Mouse (Mus musculus) CH12.LX (cell line): Measurements from ENCODE around the gene Nfat5. TPM values are rescaled to one million over a fixed set of nuclear protein-coding genes. Genes with fewer than 3 reads are reported as not detected.

Source experiments
- DNase-seq: peaks from one replicate; pipeline ENCODE4 v3.0.0-alpha.2; 2013; ENCODE audit errors: extremely low read depth
- H3K27ac ChIP-seq: 2 replicates; pipeline ENCODE4 v1.5.1; 2012; ENCODE audit warnings: low read depth, mild to moderate bottlenecking, control low read depth, moderate library complexity; ENCODE audit not compliant: insufficient read depth
- H3K27me3 ChIP-seq: replicated peaks from 2 replicates; pipeline ENCODE3; 2012; ENCODE audit warnings: inconsistent platforms
- H3K36me3 ChIP-seq, 2 experiments: replicated peaks in 1 of 2; 2 replicates each; pipeline versions ENCODE3 to v1.6.1; 2012; ENCODE audit warnings: inconsistent platforms in 1 of 2, low read length in 1 of 2, mild to moderate bottlenecking in 1 of 2, mixed read lengths in 1 of 2, moderate library complexity in 1 of 2; ENCODE audit not compliant: control insufficient read depth in 1 of 2, insufficient read depth in 1 of 2
- H3K4me1 ChIP-seq, 2 experiments: 2 replicates each; pipeline ENCODE4 v1.6.1; 2012; ENCODE audit warnings: inconsistent platforms in 1 of 2, moderate library complexity in 1 of 2; ENCODE audit not compliant: insufficient read depth in 2 of 2, control insufficient read depth in 1 of 2
- H3K4me2 ChIP-seq: 2 replicates; pipeline ENCODE4 v1.6.1; 2012; ENCODE audit warnings: low read depth, mild to moderate bottlenecking, control low read depth; ENCODE audit not compliant: poor library complexity, insufficient read depth, severe bottlenecking
- H3K4me3 ChIP-seq, 3 experiments: fragments of 150-350 bp in 1 of 3; sonication (generic) in 1 of 3; replicated peaks in 1 of 3; 2 replicates each; pipeline versions ENCODE3 to v1.5.1; 2011 to 2012; ENCODE audit warnings: low read depth in 2 of 3, low read length in 2 of 3, mild to moderate bottlenecking in 2 of 3, moderate library complexity in 2 of 3, control low read depth in 1 of 3, improper control_type of control experiment in 1 of 3, inconsistent platforms in 1 of 3, mixed read lengths in 1 of 3; ENCODE audit not compliant: poor library complexity in 1 of 3
- H3K79me2 ChIP-seq: replicated peaks from 2 replicates; pipeline ENCODE4 v1.6.1; 2012; ENCODE audit warnings: mild to moderate bottlenecking, moderate library complexity; ENCODE audit not compliant: control insufficient read depth, poor library complexity, insufficient read depth, severe bottlenecking; ENCODE audit errors: extremely low read depth
- H3K9ac ChIP-seq: 2 replicates; pipeline ENCODE4 v1.6.1; 2012; ENCODE audit warnings: low read depth, mild to moderate bottlenecking, control low read depth, moderate library complexity; ENCODE audit not compliant: insufficient read depth
- H3K9me3 ChIP-seq: replicated peaks from 2 replicates; pipeline ENCODE3; 2012; ENCODE audit warnings: low read length, inconsistent platforms, mixed read lengths
- CHD1 ChIP-seq: IDR thresholded peaks from 2 replicates; pipeline ENCODE4 v1.6.1; 2012; ENCODE audit warnings: low read depth, low read length, improper control_type of control experiment, inconsistent platforms
- CTCF ChIP-seq, 2 experiments: IDR thresholded peaks in 1 of 2; conservative IDR thresholded peaks in 1 of 2; 2 replicates each; pipeline ENCODE4 v1.5.1; 2011 to 2012; ENCODE audit warnings: low read depth in 2 of 2, low read length in 2 of 2, improper control_type of control experiment in 1 of 2, inconsistent platforms in 1 of 2, mild to moderate bottlenecking in 1 of 2, moderate library complexity in 1 of 2
- ETS1 ChIP-seq: conservative IDR thresholded peaks from 2 replicates; pipeline ENCODE4 v1.6.1; 2012; ENCODE audit warnings: low read depth, mild to moderate bottlenecking, inconsistent platforms, low read length, improper control_type of control experiment, moderate library complexity
- GABPA ChIP-seq: IDR thresholded peaks from 2 replicates; pipeline ENCODE4 v1.6.1; 2012; ENCODE audit warnings: low read depth, low read length, improper control_type of control experiment, inconsistent platforms; ENCODE audit not compliant: insufficient replicate concordance
- HCFC1 ChIP-seq: IDR thresholded peaks from 2 replicates; pipeline ENCODE4 v1.6.1; 2012; ENCODE audit warnings: low read depth, mild to moderate bottlenecking, inconsistent platforms, low read length, improper control_type of control experiment
- JUND ChIP-seq: conservative IDR thresholded peaks from 2 replicates; pipeline ENCODE4 v1.6.1; 2011; ENCODE audit warnings: low read depth, low read length, improper control_type of control experiment
- MAX ChIP-seq: IDR thresholded peaks from 2 replicates; pipeline ENCODE4 v1.6.1; 2011; ENCODE audit warnings: low read length, improper control_type of control experiment
- NELFE ChIP-seq: IDR thresholded peaks from 2 replicates; pipeline ENCODE4 v1.6.1; 2011; ENCODE audit warnings: low read depth, low read length, improper control_type of control experiment
- NRF1 ChIP-seq: IDR thresholded peaks from 2 replicates; pipeline ENCODE4 v1.6.1; 2014; ENCODE audit warnings: low read depth, mild to moderate bottlenecking, inconsistent platforms, low read length, improper control_type of control experiment, moderate library complexity
- POLR2A ChIP-seq: IDR thresholded peaks from 2 replicates; pipeline ENCODE4 v1.6.1; 2011; ENCODE audit warnings: low read depth, mild to moderate bottlenecking, improper control_type of control experiment, low read length
- RAD21 ChIP-seq: IDR thresholded peaks from 2 replicates; pipeline ENCODE4 v1.6.1; 2011; ENCODE audit warnings: low read depth, mild to moderate bottlenecking, low read length, improper control_type of control experiment, moderate library complexity
- RCOR1 ChIP-seq: conservative IDR thresholded peaks from 2 replicates; pipeline ENCODE4 v1.6.1; 2012; ENCODE audit warnings: low read depth, mild to moderate bottlenecking, inconsistent platforms, low read length, improper control_type of control experiment
- TBP ChIP-seq: conservative IDR thresholded peaks from 2 replicates; pipeline ENCODE4 v1.6.1; 2011; ENCODE audit warnings: low read depth, low read length, improper control_type of control experiment
- TCF12 ChIP-seq: IDR thresholded peaks from 2 replicates; pipeline ENCODE4 v1.6.1; 2014; ENCODE audit warnings: low read depth, mild to moderate bottlenecking, inconsistent platforms, low read length, improper control_type of control experiment
- UBTF ChIP-seq: IDR thresholded peaks from 2 replicates; pipeline ENCODE4 v1.6.1; 2012; ENCODE audit warnings: low read depth, mild to moderate bottlenecking, inconsistent platforms, low read length, improper control_type of control experiment, moderate library complexity
- USF2 ChIP-seq: conservative IDR thresholded peaks from 2 replicates; pipeline ENCODE4 v1.6.1; 2011; ENCODE audit warnings: low read depth, low read length, improper control_type of control experiment
- ZC3H11A ChIP-seq: IDR thresholded peaks from 2 replicates; pipeline ENCODE4 v1.6.1; 2012; ENCODE audit warnings: low read depth, mild to moderate bottlenecking, inconsistent platforms, low read length, improper control_type of control experiment
- dilution Hi-C: fragments of 300-500 bp; cut with MboI; formaldehyde crosslinking; loops from 2 replicates; pipeline ENCODE4 v1.14.3; 2020; ENCODE audit warnings: low sequenced_read_pairs; ENCODE audit not compliant: extremely low pct_unique_long_range_greater_than_20kb, extremely low pct_ligation_motif_present
- in situ Hi-C: fragments of 300-500 bp; cut with MboI; formaldehyde crosslinking; loops from 3 replicates; pipeline ENCODE4 v1.14.3; 2019; ENCODE audit warnings: low sequenced_read_pairs, low pct_ligation_motif_present, low pct_unique_long_range_greater_than_20kb, mixed read lengths
- polyA plus RNA-seq: library from polyadenylated mRNA; unstranded; fragments of >175 nt; gene quantifications from 2 replicates; pipeline ENCODE4 v1.2.1, GENCODE M21; 2012; ENCODE audit warnings: low read depth; ENCODE audit not compliant: insufficient read length
- total RNA-seq, 2 experiments: library from RNA; depleted of rRNA; stranded (reverse); fragments of 300-350 nt in 1 of 2; fragments of >200 nt in 1 of 2; gene quantifications; 2 replicates each; pipeline ENCODE4 v1.2.3; 2012 to 2014

The Nfat5 gene
- total and polyA plus RNA-seq, 3 experiments: 13.2 to 36.2 (median 18.6) TPM

GRCm38 (mm10) chr8:107395397-107395796 lies 102.1 kb downstream of the Nfat5 start:
- Histone ChIP-seq H3K36me3 (peaks cover 0 to 5% of the 10 kb centered on the region in 2 experiments), H3K27me3 (no peaks in the 10 kb centered on the region), H3K4me2 (no peak overlapping the region), H3K4me3 (no peak overlapping the region), H3K79me2 (no peaks in the 10 kb centered on the region), H3K4me1 (peaks cover 5 to 20% of the 10 kb centered on the region in 2 experiments; a peak in 3 of 4 replicates), H3K9me3 (no peaks in the 10 kb centered on the region), H3K27ac (no peak overlapping the region), H3K9ac (no peak overlapping the region)
- no peak for DNase-seq
- dilution Hi-C loops: no loop called here
- TF ChIP-seq HCFC1: no peak
- no peak for TF ChIP-seq MAX
- TF ChIP-seq USF2: no peak
- TF ChIP-seq TCF12: no peak
- TF ChIP-seq CHD1: no peak
- no peak for TF ChIP-seq NELFE
- no peak for TF ChIP-seq RCOR1
- TF ChIP-seq TBP: no peak
- no peak for TF ChIP-seq RAD21
- no peak for TF ChIP-seq ETS1
- TF ChIP-seq GABPA: no peak
- in situ Hi-C loops: no loop called here

GRCm38 (mm10) chr8:107396106-107396670 lies 102.9 kb downstream of the Nfat5 start:
- H3K4me2 ChIP-seq: no peak overlapping the region
- no peak overlapping the region for H3K4me3 ChIP-seq
- no peaks in the 10 kb centered on the region for H3K9me3 ChIP-seq
- no peak overlapping the region for H3K27ac ChIP-seq
- H3K79me2 ChIP-seq: no peaks in the 10 kb centered on the region
- dilution Hi-C loops: no loop called here
- no peaks in the 10 kb centered on the region for H3K27me3 ChIP-seq
- in situ Hi-C loops: no loop called here
- TF ChIP-seq ZC3H11A: no peak
- no peak for TF ChIP-seq TBP
- TF ChIP-seq NRF1: no peak
- TF ChIP-seq UBTF: no peak
- TF ChIP-seq GABPA: no peak
- TF ChIP-seq CTCF (conservative IDR thresholded peaks at IDR 0.05 in 1 of 2, IDR thresholded peaks at IDR 0.05 in 1 of 2; ENCODE audit: low read depth in 2 of 2, low read length in 2 of 2): no peak
- TF ChIP-seq POLR2A: no peak
- no peak for TF ChIP-seq ETS1
- TF ChIP-seq JUND: no peak
- TF ChIP-seq NELFE: no peak
- H3K4me1 ChIP-seq: peaks cover 5 to 24% of the 10 kb centered on the region in 2 experiments; a peak in 3 of 4 replicates
- no peak overlapping the region for H3K9ac ChIP-seq
- no peak for DNase-seq
- peaks cover 0 to under 1% of the 10 kb centered on the region in 2 experiments for H3K36me3 ChIP-seq
